Mouse (Mus musculus) layer of hippocampus, adult 8-10 months (tissue): ENCODE measurements around the gene Morn5. TPM values are rescaled to one million over a fixed set of nuclear protein-coding genes. Genes with fewer than 3 reads are reported as not detected.

Source experiments
- DNase-seq, 2 experiments: peaks; one replicate each; pipeline ENCODE4 v3.0.0; 2022; ENCODE audit warnings: low spot score in 2 of 2
- total RNA-seq, 4 experiments: library from RNA; stranded (reverse); gene quantifications; 2 replicates each; pipeline ENCODE4 v1.2.4; 2022

Morn5 gene
- 1 to 10 TPM; 1.1 to 3.3 (median 1.6) TPM for total RNA-seq

DNA sequence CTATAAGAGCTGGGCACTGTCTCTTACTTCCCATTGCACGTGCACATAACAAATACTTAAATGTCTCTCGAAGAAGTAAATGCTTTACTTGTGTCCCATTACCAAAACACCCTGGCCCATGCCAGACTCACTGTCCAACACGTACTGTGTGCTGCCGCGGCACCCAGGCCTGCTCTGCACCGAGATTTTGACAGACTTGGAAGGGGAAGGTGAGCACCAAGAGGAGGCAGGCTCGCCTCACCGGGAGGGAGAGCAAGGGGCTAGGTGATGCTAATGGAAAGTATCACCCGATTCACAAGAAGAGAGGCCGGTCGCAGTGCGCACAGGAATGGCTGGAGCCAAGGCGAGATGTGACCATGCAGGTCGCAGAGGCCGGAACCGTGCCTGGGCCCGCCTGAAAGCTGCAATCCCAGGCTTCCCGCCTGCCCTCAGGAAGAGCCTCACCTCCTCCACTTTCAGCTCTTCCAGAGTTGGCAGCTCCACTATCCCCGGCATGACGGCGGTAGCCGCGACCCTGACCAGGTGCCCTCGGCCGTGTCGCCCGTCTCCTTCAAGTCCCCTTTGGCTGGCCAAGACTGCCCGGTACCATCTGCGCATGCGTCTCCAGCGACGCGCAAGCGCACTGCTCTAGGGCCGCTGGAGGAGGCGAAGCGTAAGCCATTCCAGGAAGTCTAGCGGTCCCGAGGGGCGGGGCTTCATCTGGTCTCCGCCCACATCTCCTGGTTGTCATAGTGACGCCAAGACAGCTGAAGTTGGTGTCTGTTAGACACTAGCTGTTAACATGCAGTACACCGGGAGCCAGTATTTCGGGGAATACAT, at the start of gene Morn5, which contains the start of gene Ndufa8:
Gene Morn5 (plus strand): TSS at position 711 of the 819 bp plus-strand sequence.
Gene Ndufa8 (minus strand): TSS at position 659 of the 819 bp plus-strand sequence.
- peak; percentile 96 to 97 for DNase-seq

DNA sequence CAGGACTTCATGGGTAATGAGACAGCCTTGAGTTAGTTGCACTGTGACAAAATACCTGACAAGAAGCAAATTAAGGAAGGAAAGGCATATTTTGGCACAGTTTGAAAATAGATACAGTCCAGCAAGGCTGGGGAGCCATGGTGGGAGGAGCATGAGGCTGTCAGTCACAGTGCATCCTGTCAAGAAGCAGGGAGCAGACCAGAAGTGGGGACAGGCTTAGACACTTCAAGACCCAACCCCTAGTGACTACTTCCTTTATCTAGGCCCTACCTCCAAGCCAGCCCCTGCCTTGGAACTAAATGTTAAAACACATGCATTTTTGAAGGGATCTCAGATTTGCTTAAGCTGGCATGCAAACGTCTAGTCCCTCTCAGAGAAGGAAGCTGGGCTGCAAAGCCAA, 48.9 kb upstream of the Morn5 start:
- no peak for DNase-seq

DNA sequence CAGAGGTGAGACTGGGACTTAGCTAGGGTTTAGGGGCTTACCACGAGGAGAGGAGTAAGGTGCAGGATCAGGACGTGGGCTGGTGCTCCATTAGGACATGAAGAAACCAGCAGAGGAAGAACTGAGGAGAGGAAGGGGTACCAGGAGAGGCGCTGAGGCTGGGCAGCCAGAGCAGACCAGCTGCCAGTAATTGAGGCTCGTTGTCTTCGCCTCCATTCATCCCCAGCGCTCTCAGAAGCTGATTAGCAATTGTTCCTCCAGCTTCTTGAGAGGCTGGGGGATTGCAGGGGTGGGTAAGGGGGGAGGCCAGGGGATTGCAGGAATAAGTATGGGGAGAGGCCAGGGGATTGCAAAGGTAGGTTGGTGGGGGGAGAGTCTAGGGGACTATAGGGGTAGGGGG, 47.1 kb upstream of the Morn5 start:
- DNase-seq: no peak

DNA sequence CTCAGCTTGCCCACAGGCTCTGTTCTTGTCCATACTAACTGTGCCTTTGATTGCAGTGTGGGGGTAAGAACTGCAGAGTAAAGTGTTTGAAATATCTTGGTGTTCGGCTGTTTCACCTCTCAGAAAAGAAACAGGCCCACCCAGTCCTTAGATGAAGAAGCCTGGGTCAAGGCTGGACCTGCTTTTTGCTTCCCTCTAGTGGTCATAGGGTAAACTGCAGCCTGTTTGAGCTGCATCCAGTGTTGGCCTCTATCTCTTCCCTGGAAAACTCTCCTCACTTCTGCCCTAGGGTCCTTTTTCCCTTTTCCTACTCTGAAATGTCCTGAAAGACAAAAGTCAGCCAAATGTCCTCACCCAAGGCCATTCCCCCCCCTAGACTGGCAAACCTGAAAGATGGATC, 41.2 kb upstream of the Morn5 start:
- no peak for DNase-seq

DNA sequence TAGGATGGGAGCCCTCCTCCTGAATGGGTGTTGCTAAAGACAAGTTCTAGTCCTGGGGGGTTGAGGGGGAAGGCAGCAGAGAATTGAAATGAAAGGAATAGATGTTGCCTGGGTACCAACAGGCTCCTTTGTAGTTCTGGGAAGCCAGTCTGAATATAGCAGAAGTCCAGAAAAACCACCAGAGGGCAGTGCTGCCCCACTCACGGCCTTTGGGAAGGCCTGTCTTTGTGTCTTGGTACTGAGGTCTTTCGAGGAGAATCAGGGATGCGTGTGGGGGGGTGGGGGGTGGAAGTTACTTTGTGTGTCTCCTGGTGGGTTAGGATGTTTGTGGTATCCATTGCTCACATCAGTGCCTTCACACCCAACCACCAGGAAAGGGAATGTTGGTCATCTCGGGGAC, 39.9 kb upstream of the Morn5 start:
- peak in 1 of 2 experiments; percentile 34 for DNase-seq

DNA sequence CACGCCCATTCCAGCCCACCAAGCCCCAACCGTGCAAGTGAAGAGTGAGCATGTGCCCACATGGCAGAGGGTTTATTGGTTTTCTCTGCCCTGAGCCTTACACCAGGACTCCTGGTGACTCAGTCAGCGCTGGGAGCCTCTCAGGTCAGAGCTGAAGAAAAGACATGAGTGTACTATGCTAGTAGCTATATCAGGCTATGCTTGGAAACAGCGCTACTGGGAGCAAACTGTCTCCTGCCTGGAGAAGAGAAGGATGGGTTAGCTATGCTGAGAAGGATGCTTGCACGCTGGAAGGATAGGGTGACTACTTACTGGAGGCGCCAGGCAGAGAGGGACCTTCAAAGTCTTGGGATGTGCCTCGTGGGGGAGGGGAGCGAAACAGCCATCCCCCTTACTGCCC, 38.7 kb upstream of the Morn5 start:
- DNase-seq: no peak

DNA sequence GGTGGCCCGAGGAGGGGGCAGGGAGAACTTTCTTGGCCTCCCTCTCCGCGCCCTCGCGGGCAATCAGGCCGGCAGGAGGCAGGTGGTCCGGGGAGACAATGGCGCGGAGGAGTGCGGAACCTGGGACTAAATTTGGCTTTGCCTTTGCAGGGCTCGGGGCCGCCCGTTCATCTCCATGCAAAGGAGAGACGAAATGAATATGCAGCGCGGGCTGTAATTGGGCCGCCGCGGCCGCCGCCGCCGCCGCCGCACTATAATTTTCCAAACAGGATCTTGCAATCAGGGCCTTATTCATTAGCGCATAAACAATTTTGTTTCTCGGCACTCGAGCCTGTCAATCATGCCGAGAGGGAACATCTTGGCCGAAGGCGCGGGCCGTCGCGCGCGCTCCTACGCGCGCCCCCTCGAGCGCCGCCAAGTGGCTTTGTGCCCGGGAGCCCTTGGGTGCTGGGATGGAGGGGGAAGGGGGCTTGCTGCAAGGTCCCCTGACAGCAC, 37.9 kb upstream of the Morn5 start:
- DNase-seq: peak in 1 of 2 experiments; percentile 54

DNA sequence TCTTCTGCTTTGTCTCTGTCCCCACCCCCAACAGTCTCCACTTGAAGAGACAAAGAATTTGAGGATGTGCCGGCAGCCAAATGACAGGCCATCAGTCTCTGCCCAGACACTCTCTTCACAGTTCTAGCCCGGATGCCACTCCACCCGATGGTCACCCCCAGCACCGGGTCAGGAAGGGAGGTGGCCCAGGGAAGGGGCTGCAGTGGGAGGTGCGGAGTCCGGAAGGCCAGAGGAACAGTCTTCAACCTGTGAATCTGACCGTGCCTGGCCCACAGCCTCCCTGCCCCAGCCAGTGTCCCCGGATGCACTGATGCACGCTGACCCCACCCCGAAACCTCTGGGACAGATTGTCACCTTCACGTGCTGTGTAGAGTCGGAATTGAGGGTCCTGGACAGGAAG, 36.2 kb upstream of the Morn5 start:
- DNase-seq: no peak

DNA sequence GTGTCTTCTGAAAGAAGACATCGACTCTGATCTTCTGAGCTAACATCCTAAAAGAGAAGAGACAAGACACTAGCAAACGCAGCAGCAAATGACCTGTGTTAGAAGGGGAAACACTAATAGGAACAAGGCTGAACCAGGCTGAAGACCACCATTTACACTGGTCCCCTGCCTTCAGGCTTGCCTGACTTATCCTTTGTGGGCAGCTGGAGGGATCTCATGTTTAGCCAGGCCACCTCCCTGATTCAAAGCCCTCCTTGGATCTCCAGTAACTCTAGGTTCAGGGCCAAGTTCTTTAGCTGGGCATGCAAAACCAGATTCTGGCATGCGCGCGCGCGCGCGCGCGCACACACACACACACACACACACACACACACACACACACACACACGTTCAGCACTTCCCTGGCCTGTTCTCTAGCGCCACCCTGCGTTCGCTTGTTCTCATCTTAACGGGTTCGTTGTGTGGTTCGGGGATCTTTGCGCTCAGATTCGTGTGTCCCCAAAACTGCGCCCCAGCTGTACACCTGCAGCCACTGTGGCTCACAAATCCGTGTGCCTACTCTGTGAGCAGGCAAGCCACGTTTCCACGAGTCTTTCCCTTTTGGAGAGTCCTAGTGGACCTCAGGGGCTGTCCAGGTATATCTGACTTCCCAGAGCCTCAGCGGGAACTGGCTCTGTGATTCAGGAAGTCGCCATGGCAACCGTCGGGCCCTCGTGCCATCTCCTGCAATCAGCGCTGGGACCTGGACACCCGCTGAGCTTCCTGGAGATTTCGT, 27.7 kb upstream of the Morn5 start:
- peak; percentile 60 to 85 for DNase-seq

DNA sequence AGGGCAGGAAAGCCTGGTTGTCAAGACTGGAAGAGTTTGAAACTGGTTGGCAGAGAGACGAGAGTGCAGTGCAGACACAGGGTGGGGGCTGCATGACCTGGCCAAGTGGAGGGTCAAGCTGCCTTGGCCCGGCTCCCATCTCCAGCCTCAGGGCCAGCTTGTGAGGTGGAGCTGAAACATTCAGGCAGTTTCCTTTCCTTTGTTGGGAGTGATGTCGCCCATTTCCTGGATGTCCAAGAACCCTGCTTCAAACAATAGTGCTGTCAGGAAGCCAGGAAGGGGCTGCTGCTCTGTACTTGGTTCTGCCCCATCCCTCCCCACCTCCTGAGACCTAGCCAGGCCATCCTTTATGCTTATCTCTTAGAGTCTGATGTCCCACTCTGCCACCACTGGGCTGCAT, 26.0 kb upstream of the Morn5 start:
- no peak for DNase-seq

DNA sequence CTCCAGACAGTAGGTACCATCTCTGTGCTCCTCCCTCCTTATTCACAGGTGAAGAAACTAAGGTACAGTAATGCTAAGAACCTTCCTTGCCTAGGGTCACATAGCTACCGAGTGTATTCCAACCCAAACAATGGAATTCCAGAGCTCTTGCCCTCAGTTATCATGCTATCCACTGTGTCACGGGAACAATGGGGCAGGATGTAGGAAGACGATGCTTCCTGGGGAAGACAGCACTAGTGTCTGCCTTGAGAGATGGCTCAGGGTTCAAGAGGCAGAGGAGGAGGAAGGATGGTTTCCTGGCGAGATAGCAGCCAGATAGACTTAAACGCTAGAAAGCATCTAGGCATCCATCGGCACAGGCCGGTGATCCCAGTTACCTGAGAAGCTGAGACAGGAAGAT, 16.4 kb upstream of the Morn5 start:
- DNase-seq: no peak

DNA sequence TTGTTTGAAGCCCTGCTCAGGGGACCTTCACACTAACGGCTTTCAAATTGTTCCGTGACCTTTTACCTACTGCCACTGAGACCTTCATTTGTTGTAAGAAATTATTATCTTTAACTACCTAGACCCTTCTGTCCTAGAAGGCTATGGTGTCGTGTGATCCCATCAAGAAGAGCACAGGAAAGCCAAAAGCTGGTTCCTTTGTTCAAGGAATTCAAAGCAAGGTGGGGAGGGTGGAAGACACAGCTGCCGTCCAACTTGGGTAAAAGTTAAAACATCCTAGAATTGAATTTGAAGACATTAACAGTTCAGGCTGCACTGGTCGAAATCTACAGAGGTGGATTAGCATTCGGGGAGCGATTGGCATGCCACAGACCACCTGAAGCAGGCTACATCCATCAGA, 15.3 kb upstream of the Morn5 start:
- DNase-seq: no peak

DNA sequence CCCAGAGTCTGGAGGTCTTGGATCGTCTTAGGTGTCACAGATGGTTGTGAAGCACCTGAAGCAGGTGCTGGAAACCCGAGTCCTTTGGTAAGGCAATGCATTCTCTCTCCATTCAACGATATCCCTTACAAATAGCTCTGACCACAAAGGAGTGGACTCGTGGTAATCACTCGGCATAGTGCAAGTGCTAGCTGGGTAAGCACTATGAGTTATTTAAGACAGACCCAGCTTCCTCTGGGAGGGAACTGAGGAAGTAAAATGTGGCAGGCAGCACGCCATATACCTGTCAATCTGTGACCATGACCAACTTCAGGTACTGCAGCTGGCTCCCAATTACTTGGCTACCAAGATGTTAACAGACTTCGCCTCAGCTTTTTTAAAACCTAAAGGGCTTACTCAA, 14.4 kb upstream of the Morn5 start:
- DNase-seq: no peak

DNA sequence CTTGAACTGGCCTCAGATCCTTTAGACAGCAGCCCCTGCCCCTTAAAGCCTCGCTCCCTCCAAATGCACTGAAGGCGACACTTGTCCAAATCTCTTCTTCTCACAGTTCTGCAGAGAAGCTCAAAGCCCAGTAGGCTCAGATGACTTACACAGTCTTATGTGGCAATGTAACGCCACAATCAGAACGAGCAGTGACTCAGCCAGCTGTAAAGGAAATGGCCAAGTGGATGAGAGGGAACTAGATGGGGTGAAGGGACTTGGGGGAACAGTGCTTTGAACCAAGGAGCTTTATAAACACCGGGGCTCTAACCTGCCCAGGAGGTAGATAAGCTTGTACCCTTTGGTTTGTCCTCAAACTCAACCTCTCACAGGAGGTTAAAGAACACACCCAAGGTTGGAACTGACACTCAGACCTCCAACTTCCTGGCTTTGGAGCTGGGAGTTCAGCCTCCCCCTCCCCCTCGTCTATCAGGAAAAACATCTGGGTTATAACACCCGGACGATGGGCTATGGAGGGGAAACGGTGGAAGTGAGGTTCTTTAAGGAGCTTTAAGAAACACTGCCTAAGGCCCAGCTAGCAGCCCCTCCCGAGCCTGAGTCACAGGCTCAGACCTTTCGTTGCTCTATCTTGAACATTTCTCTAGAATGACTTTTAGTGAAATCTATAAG, 13.7 kb upstream of the Morn5 start:
- no peak for DNase-seq

DNA sequence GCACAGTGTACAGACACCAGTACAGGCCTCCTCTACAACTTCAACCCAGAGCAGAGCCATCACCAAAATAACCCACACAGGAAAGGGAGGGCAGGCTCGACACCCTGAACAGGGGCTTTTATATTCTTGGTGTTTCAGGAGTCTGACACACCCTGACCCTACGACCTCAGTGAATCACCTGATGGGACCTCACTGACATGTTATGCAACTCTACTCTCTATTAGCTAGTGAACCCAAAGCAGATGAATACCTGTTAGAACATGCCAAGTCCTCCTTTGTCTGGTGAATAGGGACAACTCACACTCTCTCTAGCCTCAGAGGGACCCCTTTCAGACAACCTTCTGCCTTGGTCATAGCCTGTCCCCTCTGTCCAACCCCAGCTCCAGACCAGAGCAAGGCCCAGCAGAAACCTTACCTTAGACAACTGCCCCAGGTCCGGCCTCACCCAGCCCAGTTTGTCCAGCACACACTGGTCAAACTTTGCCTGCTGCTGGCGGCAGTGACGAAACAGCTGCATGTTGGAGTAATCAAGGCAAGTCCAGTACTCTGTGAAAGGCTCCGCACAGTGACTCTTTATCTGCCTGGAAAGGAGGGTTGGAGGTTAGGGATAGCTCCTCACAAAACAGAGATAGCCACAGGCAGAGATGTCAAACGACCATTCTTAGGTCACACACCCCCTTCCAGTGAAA, 9.8 kb upstream of the Morn5 start:
- no peak for DNase-seq

DNA sequence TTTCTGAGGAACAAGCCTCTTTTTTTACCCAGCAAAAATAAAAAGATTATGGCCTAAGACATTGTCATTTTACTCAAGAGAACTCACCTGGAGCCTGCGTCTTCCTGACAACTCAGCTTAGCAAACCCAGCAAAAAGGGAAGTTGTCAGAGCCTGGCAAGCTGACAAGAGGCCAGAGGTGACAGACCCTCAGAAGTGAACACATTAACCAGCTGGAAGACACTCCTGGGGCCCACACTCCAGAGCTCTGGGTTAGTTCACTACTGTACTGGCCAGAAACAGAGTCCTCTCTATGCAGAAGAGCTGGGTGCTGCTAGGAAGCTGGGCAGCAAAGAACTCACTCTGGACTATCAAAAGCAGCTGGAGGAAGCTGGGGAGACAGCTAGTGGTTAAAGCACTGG, 8.4 kb upstream of the Morn5 start:
- no peak for DNase-seq

DNA sequence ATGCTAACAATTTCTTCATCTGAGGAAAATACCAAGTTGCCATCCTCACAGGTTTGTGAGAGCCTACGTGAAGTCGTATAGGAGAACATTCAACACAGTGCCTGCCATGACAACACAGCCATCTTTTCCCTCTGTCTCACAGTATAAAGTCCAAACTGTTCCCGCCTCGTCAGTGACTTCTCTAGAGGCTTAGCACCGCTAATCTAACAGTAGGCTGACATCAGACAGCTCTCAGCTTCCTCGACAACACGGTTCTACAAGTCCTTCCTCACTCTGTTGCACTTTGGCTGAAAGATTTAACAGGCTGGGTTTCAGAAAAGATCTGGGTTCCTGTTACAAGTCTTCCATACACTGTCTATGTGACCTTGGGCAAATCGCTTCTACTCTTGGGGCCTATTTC, 1.1 kb upstream of the Morn5 start:
- no peak for DNase-seq

DNA sequence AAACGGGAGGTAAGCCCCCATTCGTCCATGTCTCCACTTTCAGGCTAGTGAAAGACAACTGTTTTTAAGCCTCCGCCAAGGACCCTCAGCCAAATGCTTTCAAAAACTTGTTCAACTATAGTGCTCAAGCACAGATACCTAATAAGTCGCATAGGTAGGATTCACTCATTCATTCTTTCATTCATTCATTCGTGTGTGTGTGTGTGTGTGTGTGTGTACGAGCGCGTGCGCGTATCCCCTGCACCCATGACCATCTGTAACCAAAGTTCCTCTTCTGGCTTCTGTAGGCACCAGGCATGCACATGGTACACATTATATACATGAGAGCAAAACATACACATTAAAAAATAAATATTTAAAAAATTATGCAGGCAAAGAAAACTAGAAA, 303 bp downstream of the Morn5 start:
- DNase-seq: no peak

DNA sequence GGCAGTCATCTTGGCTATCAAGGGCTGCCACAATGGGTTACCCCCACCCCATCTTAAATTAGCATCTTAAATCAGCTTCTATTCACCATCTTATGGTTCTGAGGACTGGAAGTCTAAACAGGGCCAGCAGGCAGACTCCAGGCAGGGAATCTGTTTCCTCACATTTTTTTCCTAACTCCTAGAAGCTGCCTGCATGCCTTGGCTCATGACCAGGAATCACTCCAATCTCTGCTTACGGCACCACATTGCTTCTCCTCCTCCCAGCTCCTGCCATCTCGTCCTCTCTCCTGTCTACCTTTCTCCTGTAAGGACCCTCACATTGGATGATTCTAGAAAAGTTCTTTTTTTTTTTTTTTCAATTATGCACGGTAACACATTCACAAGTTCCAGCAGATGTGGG, 4.0 kb downstream of the Morn5 start:
- peak in 1 of 2 experiments; percentile 15 for DNase-seq

DNA sequence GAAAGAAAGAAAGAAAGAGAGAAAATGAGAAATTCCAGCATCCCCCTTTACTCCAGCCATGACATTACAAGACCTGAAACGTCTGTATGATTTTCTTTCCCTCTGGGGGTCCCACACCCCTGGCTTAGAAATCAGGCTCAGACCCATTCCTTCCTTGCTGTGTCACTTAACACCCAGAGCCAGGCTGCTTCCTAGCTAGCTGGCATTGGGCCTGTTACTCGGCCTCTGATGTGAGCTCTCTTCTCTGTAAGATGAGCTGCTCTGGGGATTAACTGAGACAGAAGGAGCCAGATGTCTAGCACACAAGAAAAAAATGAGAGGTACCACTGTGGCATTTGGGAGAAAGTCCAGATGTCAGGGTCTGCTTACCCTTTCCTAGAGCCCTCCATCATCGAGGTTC, 7.0 kb downstream of the Morn5 start:
- DNase-seq: no peak

DNA sequence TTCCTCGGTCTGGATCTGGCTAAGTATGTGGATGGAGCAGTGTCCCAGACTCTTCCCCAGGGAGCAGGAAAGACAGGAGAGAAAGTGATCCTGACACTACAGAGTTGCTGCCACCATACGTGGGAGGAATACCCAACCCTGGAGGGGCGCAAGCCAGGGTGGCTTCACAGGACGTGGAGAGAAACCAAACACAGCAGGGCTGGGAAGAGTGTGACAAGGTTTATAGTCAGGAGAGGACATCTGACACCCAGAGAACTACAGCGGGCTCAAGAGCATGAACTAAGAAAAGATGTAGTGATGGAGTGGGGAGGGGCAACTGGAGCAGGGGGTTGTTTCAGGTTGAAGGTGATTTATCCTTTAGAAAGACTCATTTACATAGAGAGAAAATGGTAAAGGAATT, 12.2 kb downstream of the Morn5 start:
- no peak for DNase-seq
